Mouse (Mus musculus) G1E (cell line): Measurements from ENCODE around the gene Iqgap2. TPM values are rescaled to one million over a fixed set of nuclear protein-coding genes. Genes with fewer than 3 reads are reported as not detected.

Experiments
- ATAC-seq: 2 replicates; pipeline ENCODE4 v1.8.0; 2016; ENCODE audit warnings: mild to moderate bottlenecking; ENCODE audit not compliant: insufficient number of reproducible peaks, poor library complexity, low FRiP score, severe bottlenecking; ENCODE audit errors: extremely low read depth
- DNase-seq: peaks from one replicate; pipeline ENCODE4 v3.0.0; 2012; ENCODE audit warnings: low spot score
- H3K27me3 ChIP-seq: 2 replicates; pipeline ENCODE4 v1.6.1; 2012; ENCODE audit warnings: mild to moderate bottlenecking, low read length, inconsistent platforms; ENCODE audit not compliant: insufficient read depth
- H3K36me3 ChIP-seq: replicated peaks from 2 replicates; pipeline ENCODE3; 2012; ENCODE audit warnings: mild to moderate bottlenecking, inconsistent platforms
- H3K4me1 ChIP-seq: 2 replicates; pipeline ENCODE4 v1.6.1; 2012; ENCODE audit warnings: low read depth, low read length, inconsistent platforms, mixed read lengths; ENCODE audit not compliant: insufficient read depth
- H3K4me3 ChIP-seq: 2 replicates; pipeline ENCODE4 v1.5.1; 2012; ENCODE audit warnings: low read depth, mild to moderate bottlenecking, inconsistent platforms, low read length, moderate library complexity, mixed read lengths
- H3K9me3 ChIP-seq: replicated peaks from 2 replicates; pipeline ENCODE4 v1.6.1; 2012; ENCODE audit warnings: inconsistent platforms
- CTCF ChIP-seq: IDR thresholded peaks from 2 replicates; pipeline ENCODE4 v1.5.1; 2012; ENCODE audit warnings: low read depth, low read length, inconsistent platforms, mixed read lengths
- GATA1 ChIP-seq: IDR thresholded peaks from 2 replicates; pipeline ENCODE4 v1.6.1; 2012; ENCODE audit warnings: borderline replicate concordance, low read length, inconsistent platforms, mixed read lengths
- GATA2 ChIP-seq: IDR thresholded peaks from 2 replicates; pipeline ENCODE4 v1.6.1; 2012; ENCODE audit warnings: low read depth, low read length, inconsistent platforms, borderline replicate concordance
- POLR2AphosphoS5 ChIP-seq: IDR thresholded peaks from 2 replicates; pipeline ENCODE4 v1.6.1; 2012; ENCODE audit warnings: low read depth, low read length, inconsistent platforms; ENCODE audit not compliant: insufficient replicate concordance
- TAL1 ChIP-seq: conservative IDR thresholded peaks from 2 replicates; pipeline ENCODE4 v1.6.1; 2012; ENCODE audit warnings: low read depth, low read length, inconsistent platforms, mixed read lengths
- polyA plus RNA-seq: library from polyadenylated mRNA; stranded (reverse); fragments of >175 nt; gene quantifications from 2 replicates; pipeline ENCODE4 v1.2.3, GENCODE M21; 2012
- total RNA-seq, 2 experiments: library from RNA; stranded (forward) in 1 of 2; stranded (reverse) in 1 of 2; fragments of 200-1000 nt in 1 of 2; fragments of >200 nt in 1 of 2; fragmentation: Nextera tagmentation in 1 of 2; gene quantifications; 2 replicates each; pipeline ENCODE4 v1.2.3; 2014 to 2017

Gene Iqgap2
- total and polyA plus RNA-seq, 3 experiments = 3.0 to 14.3 (median 6.6) TPM

GRCm38 (mm10) chr13:95714271-95714975 is 177.3 kb downstream of the Iqgap2 start:
- ATAC-seq = no peak
- peaks cover 4% of the 10 kb centered on the region; the same call in 1 of the 2 replicates for H3K4me1 ChIP-seq
- H3K27me3 ChIP-seq = no peaks in the 10 kb centered on the region

GRCm38 (mm10) chr13:95712570-95713268 is 179.0 kb downstream of the Iqgap2 start:
- Histone ChIP-seq H3K4me3 (no peak overlapping the region), H3K27me3 (no peaks in the 10 kb centered on the region), H3K36me3 (no peaks in the 10 kb centered on the region), H3K9me3 (no peaks in the 10 kb centered on the region), H3K4me1 (peaks cover 4% of the 10 kb centered on the region; the same call in 1 of the 2 replicates)
- no peak for DNase-seq
- TF ChIP-seq POLR2AphosphoS5 = no peak
- TF ChIP-seq TAL1 = no peak
- ATAC-seq = no peak

More at GRCm38 (mm10) chr13:95714271-95714975, 177.3 kb downstream of the Iqgap2 start:
- DNase-seq = no peak
- Histone ChIP-seq H3K9me3 (no peaks in the 10 kb centered on the region), H3K4me3 (no peak overlapping the region), H3K36me3 (no peaks in the 10 kb centered on the region)
- TF ChIP-seq GATA2 (no peak), CTCF (no peak), GATA1 (no peak), POLR2AphosphoS5 (no peak), TAL1 (no peak)

- Histone ChIP-seq H3K4me3 (no peak overlapping the region), H3K4me1 (peaks cover 4% of the 10 kb centered on the region; the same call in 1 of the 2 replicates), H3K27me3 (no peaks in the 10 kb centered on the region), H3K9me3 (no peaks in the 10 kb centered on the region), H3K36me3 (no peaks in the 10 kb centered on the region)
- no peak for DNase-seq
- no peak for ATAC-seq
- TF ChIP-seq POLR2AphosphoS5 = no peak
- TF ChIP-seq GATA2 = no peak
- no peak for TF ChIP-seq TAL1
- TF ChIP-seq GATA1 = no peak
- TF ChIP-seq CTCF = no peak
These were observed 179.7 kb downstream of the Iqgap2 start for GRCm38 (mm10) chr13:95712054-95712453.

DNA sequence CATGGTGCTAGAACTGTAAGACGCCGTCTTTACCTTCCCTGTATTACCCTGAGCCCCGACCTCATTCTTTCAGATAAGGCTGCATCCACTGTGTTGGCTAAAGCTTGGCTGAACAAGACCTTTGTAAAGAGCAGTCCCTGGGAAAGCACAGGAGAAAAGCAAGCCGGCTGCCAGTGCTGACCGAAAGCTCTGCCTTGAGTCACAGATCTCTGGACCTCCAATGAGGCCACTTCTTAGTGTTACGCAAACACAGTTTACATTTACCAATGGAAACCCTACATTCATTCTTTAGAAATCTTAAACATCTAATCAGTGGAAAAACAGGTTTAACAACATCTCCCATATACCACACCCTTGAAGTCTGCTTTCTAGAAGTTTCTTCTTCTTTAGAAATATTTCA is 186.1 kb downstream of the Iqgap2 start:
- DNase-seq (no peak), ATAC-seq (no peak)
- H3K9me3 ChIP-seq = no peaks in the 10 kb centered on the region
- peaks cover 4% of the 10 kb centered on the region; the same call in 1 of the 2 replicates for H3K27me3 ChIP-seq
- H3K4me3 ChIP-seq = no peak overlapping the region
- H3K4me1 ChIP-seq = no peaks in the 10 kb centered on the region
- no peak for TF ChIP-seq POLR2AphosphoS5
- no peak for TF ChIP-seq TAL1
- TF ChIP-seq GATA1 = no peak
- no peak for TF ChIP-seq CTCF
- TF ChIP-seq GATA2 = no peak
- peaks cover 4% of the 10 kb centered on the region for H3K36me3 ChIP-seq

DNA sequence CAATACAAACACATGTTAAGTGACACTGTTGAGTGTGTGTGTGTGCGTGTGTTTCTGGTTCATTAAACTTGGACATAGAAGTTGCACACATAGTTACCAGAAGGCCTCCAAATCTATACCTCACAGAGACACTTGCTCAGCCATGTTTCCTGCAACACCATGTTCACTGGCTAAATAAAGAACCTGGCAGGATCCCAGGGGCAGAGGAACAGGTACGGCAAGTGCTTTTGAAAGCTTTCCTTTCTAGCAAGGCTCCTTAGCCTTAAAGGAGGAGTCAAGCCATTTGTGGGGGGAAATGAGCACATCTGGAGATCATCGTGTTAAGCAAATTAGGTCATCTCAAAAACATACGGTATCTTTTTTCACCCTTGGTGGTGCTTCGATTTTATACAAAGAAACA is 188.3 kb downstream of the Iqgap2 start:
- Histone ChIP-seq H3K36me3 (peaks cover 4% of the 10 kb centered on the region), H3K4me1 (no peaks in the 10 kb centered on the region), H3K27me3 (peaks cover 4% of the 10 kb centered on the region; the same call in 1 of the 2 replicates), H3K4me3 (no peak overlapping the region), H3K9me3 (no peaks in the 10 kb centered on the region)
- no peak for TF ChIP-seq CTCF
- TF ChIP-seq GATA1 = no peak
- TF ChIP-seq GATA2 = no peak
- no peak for TF ChIP-seq POLR2AphosphoS5
- no peak for TF ChIP-seq TAL1
- DNase-seq (no peak), ATAC-seq (no peak)

GRCm38 (mm10) chr13:95697874-95698273 is 193.8 kb downstream of the Iqgap2 start:
- H3K4me3 ChIP-seq = no peak overlapping the region
- DNase-seq = no peak
- H3K4me1 ChIP-seq = peaks cover 5% of the 10 kb centered on the region; the same call in 1 of the 2 replicates
- H3K27me3 ChIP-seq = peaks cover 6% of the 10 kb centered on the region; the same call in 1 of the 2 replicates
- no peaks in the 10 kb centered on the region for H3K9me3 ChIP-seq
- ATAC-seq = no peak
- TF ChIP-seq GATA1 (no peak), POLR2AphosphoS5 (no peak), CTCF (no peak), TAL1 (no peak), GATA2 (no peak)
- peaks cover 4% of the 10 kb centered on the region for H3K36me3 ChIP-seq
